Comparison of ENCODE assay signal across 10 mouse cellular contexts in the genomic region with DNA sequence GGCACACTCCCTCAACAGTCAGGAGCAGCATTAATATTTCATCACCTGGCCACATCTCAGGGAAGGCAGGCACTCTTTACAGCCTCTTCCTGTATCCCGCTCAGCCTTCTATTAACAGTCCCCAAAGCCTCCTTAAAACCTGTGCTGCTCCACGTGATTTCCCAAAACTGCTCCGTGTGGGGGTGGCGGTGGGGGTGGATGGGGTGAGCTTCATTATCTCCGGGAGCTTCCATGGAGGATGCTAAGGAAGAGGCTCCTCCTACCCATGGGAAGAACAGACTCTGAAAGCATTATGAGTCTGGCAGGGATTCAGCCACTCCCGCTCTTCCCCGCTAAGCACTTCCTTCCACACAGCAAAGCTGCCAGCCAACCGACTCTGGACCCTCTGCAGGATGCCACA.
DNase-seq lines count a peak whose midpoint lies in the region; ATAC-seq lines count a peak whose summit lies in the region.
"Had no signal": no experiment of that assay in that cellular context is flagged by ENCODE, and none has a peak within 500 bp of the region (broad histone marks: within the 10 kb centered on the region; RNA-seq: fewer than 3 reads in every experiment).

No protein-coding gene starts in this region.

- H3K4me1 ChIP-seq in heart, embryonic 15.5 days (replicated peaks): peaks cover 19% of the 10 kb centered on the region; the same call in 1 of the 2 replicates
- peaks cover 25% of the 10 kb centered on the region for H3K4me1 ChIP-seq in heart, embryonic 12.5 days (replicated peaks)
- peaks cover 8% of the 10 kb centered on the region for H3K4me1 ChIP-seq in forebrain, embryonic 16.5 days (replicated peaks; ENCODE audit: control insufficient read depth, insufficient read depth, low read length)
- H3K4me1 ChIP-seq in midbrain, embryonic 12.5 days: peaks cover 11% of the 10 kb centered on the region
- H3K4me1 ChIP-seq in heart, embryonic 11.5 days (ENCODE audit: control insufficient read depth, insufficient read depth, low read length): peaks cover 9% of the 10 kb centered on the region

- peak; percentile 42 for DNase-seq in Muller cell, postnatal 12 days (ENCODE audit: inconsistent ontology term)
- no peak for DNase-seq in embryo, embryonic 10.5 days (ENCODE audit: low spot score)
- DNase-seq in spleen, adult 12 weeks (ENCODE audit: low spot score): no peak

- no peaks in the 10 kb centered on the region for H3K27me3 ChIP-seq in heart, embryonic 15.5 days
- H3K27me3 ChIP-seq in heart, embryonic 12.5 days (replicated peaks): 0 out of 2 replicates have a peak, but pooled peaks cover 5% of the 10 kb centered on the region
- no peaks in the 10 kb centered on the region for H3K27me3 ChIP-seq in forebrain, embryonic 16.5 days (replicated peaks; ENCODE audit: control insufficient read depth, insufficient read depth, low read length)
- H3K27me3 ChIP-seq in midbrain, embryonic 12.5 days: 0 out of 2 replicates have a peak, but pooled peaks cover 3% of the 10 kb centered on the region
- no peaks in the 10 kb centered on the region for H3K27me3 ChIP-seq in heart, embryonic 11.5 days (ENCODE audit: control insufficient read depth, insufficient read depth, low read length)
- H3K27me3 ChIP-seq: CH12.LX; embryonic facial prominence, embryonic 12.5 days had no signal

- no peak overlapping the region for H3K27ac ChIP-seq in heart, embryonic 15.5 days
- H3K27ac ChIP-seq in heart, embryonic 12.5 days (ENCODE audit: poor library complexity, severe bottlenecking): no peak overlapping the region
- no peak overlapping the region for H3K27ac ChIP-seq in forebrain, embryonic 16.5 days (ENCODE audit: low read length)
- no peak overlapping the region for H3K27ac ChIP-seq in midbrain, embryonic 12.5 days (replicated peaks)
- no peak overlapping the region for H3K27ac ChIP-seq in heart, embryonic 11.5 days (ENCODE audit: low read depth, low read length)

- ATAC-seq in heart, embryonic 15.5 days (replicated peaks; ENCODE audit: insufficient number of reproducible peaks, insufficient read depth, low FRiP score, low read depth): 0 out of 2 replicates have a peak, but pooled peaks have one; percentile 14
- ATAC-seq in heart, embryonic 12.5 days (ENCODE audit: insufficient number of reproducible peaks, low FRiP score): no peak
- ATAC-seq in forebrain, embryonic 16.5 days: peak; percentile 77
- ATAC-seq in midbrain, embryonic 12.5 days (ENCODE audit: low FRiP score, low read depth): peak; percentile 36
- no peak for ATAC-seq in heart, embryonic 11.5 days (replicated peaks; ENCODE audit: insufficient number of reproducible peaks, low FRiP score, low TSS enrichment)

- H3K4me3 ChIP-seq in heart, embryonic 15.5 days: no peak overlapping the region
- no peak overlapping the region for H3K4me3 ChIP-seq in heart, embryonic 12.5 days
- H3K4me3 ChIP-seq in forebrain, embryonic 16.5 days (replicated peaks; ENCODE audit: low read length): 0 out of 2 replicates have a peak overlapping the region, but pooled peaks have one; percentile 18
- no peak overlapping the region for H3K4me3 ChIP-seq in midbrain, embryonic 12.5 days
- H3K4me3 ChIP-seq in heart, embryonic 11.5 days (ENCODE audit: low read depth, low read length): no peak overlapping the region
- H3K4me3 ChIP-seq: embryonic facial prominence, embryonic 12.5 days had no signal

- no peaks in the 10 kb centered on the region for H3K9me3 ChIP-seq in heart, embryonic 15.5 days (replicated peaks)
- no peaks in the 10 kb centered on the region for H3K9me3 ChIP-seq in heart, embryonic 12.5 days (replicated peaks)
- no peaks in the 10 kb centered on the region for H3K9me3 ChIP-seq in forebrain, embryonic 16.5 days (ENCODE audit: control insufficient read depth, low read length)
- no peaks in the 10 kb centered on the region for H3K9me3 ChIP-seq in midbrain, embryonic 12.5 days
- no peaks in the 10 kb centered on the region for H3K9me3 ChIP-seq in heart, embryonic 11.5 days (replicated peaks; ENCODE audit: control insufficient read depth, low read length)
- H3K9me3 ChIP-seq: embryonic facial prominence, embryonic 12.5 days had no signal

- H3K9ac ChIP-seq in heart, embryonic 15.5 days: no peak overlapping the region
- no peak overlapping the region for H3K9ac ChIP-seq in heart, embryonic 12.5 days
- peak overlapping the region; percentile 34; the same call in 1 of the 2 replicates for H3K9ac ChIP-seq in forebrain, embryonic 16.5 days (replicated peaks; ENCODE audit: low read depth, low read length)
- H3K9ac ChIP-seq in midbrain, embryonic 12.5 days (replicated peaks): no peak overlapping the region
- H3K9ac ChIP-seq in heart, embryonic 11.5 days (ENCODE audit: low read depth, low read length): no peak overlapping the region
- H3K9ac ChIP-seq: embryonic facial prominence, embryonic 12.5 days had no signal

- no peak overlapping the region for H3K4me2 ChIP-seq in heart, embryonic 15.5 days
- no peak overlapping the region for H3K4me2 ChIP-seq in heart, embryonic 12.5 days
- peak overlapping the region; percentile 45 for H3K4me2 ChIP-seq in forebrain, embryonic 16.5 days (ENCODE audit: low read length)
- H3K4me2 ChIP-seq in midbrain, embryonic 12.5 days (replicated peaks): no peak overlapping the region; the same call in 1 of the 2 replicates
- no peak overlapping the region for H3K4me2 ChIP-seq in heart, embryonic 11.5 days
- H3K4me2 ChIP-seq: embryonic facial prominence, embryonic 12.5 days had no signal

- no peaks in the 10 kb centered on the region for H3K36me3 ChIP-seq in heart, embryonic 15.5 days
- no peaks in the 10 kb centered on the region for H3K36me3 ChIP-seq in heart, embryonic 12.5 days
- H3K36me3 ChIP-seq in forebrain, embryonic 16.5 days (ENCODE audit: control insufficient read depth, insufficient read depth): no peaks in the 10 kb centered on the region
- H3K36me3 ChIP-seq in midbrain, embryonic 12.5 days: no peaks in the 10 kb centered on the region
- no peaks in the 10 kb centered on the region for H3K36me3 ChIP-seq in heart, embryonic 11.5 days (ENCODE audit: control insufficient read depth, insufficient read depth, low read length)
- H3K36me3 ChIP-seq: embryonic facial prominence, embryonic 12.5 days had no signal

- 27% methylated on average over 8 of the region's 8 CpGs for WGBS in heart, embryonic 15.5 days
- 41% methylated on average over 8 of the region's 8 CpGs for WGBS in heart, embryonic 12.5 days
- WGBS in forebrain, embryonic 16.5 days: 17% methylated on average over 8 of the region's 8 CpGs
- 43% methylated on average over 8 of the region's 8 CpGs for WGBS in midbrain, embryonic 12.5 days
- WGBS in heart, embryonic 11.5 days (ENCODE audit: insufficient replicate concordance): 43% methylated on average over 8 of the region's 8 CpGs

Comparison
In these comparisons a context has a peak if more than half of its experiments do, and no peak if none do; other contexts are left out.
1. ATAC-seq: peak in heart, embryonic 15.5 days (single experiment), forebrain, embryonic 16.5 days (single experiment) and midbrain, embryonic 12.5 days (single experiment); none in heart, embryonic 12.5 days (single experiment) and heart, embryonic 11.5 days (single experiment).